Mouse (Mus musculus) intestine, embryonic 14.5 days (tissue): ENCODE measurements around the gene Aff3. TPM values are rescaled to one million over a fixed set of nuclear protein-coding genes. Genes with fewer than 3 reads are reported as not detected.
A peak's percentile ranks its signal among the peaks of the same experiment; 100 is the strongest.

Experiments
- ATAC-seq: fragments of 200-750 bp; cut with Nextera tagmentation; replicated peaks from 2 replicates; pipeline ENCODE4 v1.8.0; 2017; ENCODE audit warnings: low read depth, moderate number of reproducible peaks, moderate TSS enrichment, moderate library complexity; ENCODE audit not compliant: low FRiP score, low TSS enrichment
- DNase-seq: peaks from one replicate; pipeline ENCODE4 v3.0.0-alpha.2; 2018; ENCODE audit warnings: low spot score
- H3K27ac ChIP-seq: fragments of 300-500 bp; sonication (generic); 2 replicates; pipeline ENCODE4 v1.5.1; 2014; ENCODE audit warnings: low read depth, mild to moderate bottlenecking, control low read depth
- H3K27me3 ChIP-seq: fragments of 300-500 bp; sonication (generic); replicated peaks from 2 replicates; pipeline ENCODE4 v1.6.1; 2014; ENCODE audit warnings: low read length, control low read depth; ENCODE audit not compliant: control insufficient read depth, insufficient read depth
- H3K36me3 ChIP-seq: fragments of 300-500 bp; sonication (generic); 2 replicates; pipeline ENCODE4 v1.6.1; 2014; ENCODE audit warnings: low read length, control low read depth; ENCODE audit not compliant: control insufficient read depth, insufficient read depth
- H3K4me1 ChIP-seq: fragments of 300-500 bp; sonication (generic); replicated peaks from 2 replicates; pipeline ENCODE4 v1.6.1; 2014; ENCODE audit warnings: low read length, control low read depth, mixed read lengths; ENCODE audit not compliant: control insufficient read depth, insufficient read depth
- H3K4me2 ChIP-seq: fragments of 300-500 bp; sonication (generic); 2 replicates; pipeline ENCODE4 v1.6.1; 2014; ENCODE audit warnings: low read length
- H3K4me3 ChIP-seq: fragments of 300-500 bp; sonication (generic); 2 replicates; pipeline ENCODE4 v1.5.1; 2014; ENCODE audit warnings: low read depth, low read length, control low read depth, mixed read lengths
- H3K9ac ChIP-seq: fragments of 300-500 bp; sonication (generic); 2 replicates; pipeline ENCODE4 v1.6.1; 2014; ENCODE audit warnings: mild to moderate bottlenecking, low read length
- H3K9me3 ChIP-seq: fragments of 300-500 bp; sonication (generic); 2 replicates; pipeline ENCODE4 v1.6.1; 2016; ENCODE audit warnings: low read length, control low read depth; ENCODE audit not compliant: control insufficient read depth
- WGBS: fragments of 180-500 bp; shearing (Covaris S2); extraction: QIAGEN DNeasy Blood & Tissue Kit; methylation state at CpG from one replicate; pipeline ENCODE4 v1.1.7; 2014; 5-methylcytosine and 5-hydroxymethylcytosine counted together
- polyA plus RNA-seq: library from polyadenylated mRNA; unstranded; fragments of >200 nt; fragmentation: Nextera tagmentation; extraction: Ambion mirVana; gene quantifications from 2 replicates; pipeline ENCODE4 v1.2.1, GENCODE M21; 2014

Gene Aff3
- polyA plus RNA-seq, 1 experiment from 2014 or later: 8.6 TPM

- ATAC-seq (no peak), DNase-seq (no peak)
- H3K4me3 ChIP-seq: no peak overlapping the region
- H3K36me3 ChIP-seq: no peaks in the 10 kb centered on the region
- no peaks in the 10 kb centered on the region for H3K4me1 ChIP-seq
- H3K4me2 ChIP-seq: no peak overlapping the region
- no peak overlapping the region for H3K27ac ChIP-seq
- no peaks in the 10 kb centered on the region for H3K9me3 ChIP-seq
- WGBS: 91% methylated on average over 4 of the region's 4 CpGs
- no peak overlapping the region for H3K9ac ChIP-seq
- no peaks in the 10 kb centered on the region for H3K27me3 ChIP-seq
Measured at GRCm38 (mm10) chr1:38146008-38146407, 518.7 kb downstream of the Aff3 start.

GRCm38 (mm10) chr1:38141371-38141770 lies 523.4 kb downstream of the Aff3 start:
- H3K27me3 ChIP-seq: no peaks in the 10 kb centered on the region
- H3K4me3 ChIP-seq: no peak overlapping the region
- DNase-seq (no peak), ATAC-seq (no peak)
- 85% methylated on average over 1 of the region's 1 CpGs for WGBS
- no peaks in the 10 kb centered on the region for H3K9me3 ChIP-seq
- H3K9ac ChIP-seq: no peak overlapping the region
- H3K4me2 ChIP-seq: no peak overlapping the region
- no peaks in the 10 kb centered on the region for H3K36me3 ChIP-seq
- H3K27ac ChIP-seq: no peak overlapping the region
- no peaks in the 10 kb centered on the region for H3K4me1 ChIP-seq

GRCm38 (mm10) chr1:38140911-38141310 lies 523.8 kb downstream of the Aff3 start:
- ATAC-seq: no peak
- no peak overlapping the region for H3K27ac ChIP-seq
- no peak for DNase-seq
- WGBS: 79% methylated on average over 2 of the region's 2 CpGs
- no peaks in the 10 kb centered on the region for H3K36me3 ChIP-seq
- no peak overlapping the region for H3K9ac ChIP-seq
- no peaks in the 10 kb centered on the region for H3K4me1 ChIP-seq
- no peak overlapping the region for H3K4me2 ChIP-seq
- H3K4me3 ChIP-seq: no peak overlapping the region
- no peaks in the 10 kb centered on the region for H3K27me3 ChIP-seq
- no peaks in the 10 kb centered on the region for H3K9me3 ChIP-seq

- Histone ChIP-seq H3K4me3 (no peak overlapping the region), H3K9ac (no peak overlapping the region), H3K27ac (no peak overlapping the region), H3K4me2 (no peak overlapping the region), H3K9me3 (no peaks in the 10 kb centered on the region), H3K4me1 (no peaks in the 10 kb centered on the region), H3K27me3 (no peaks in the 10 kb centered on the region), H3K36me3 (no peaks in the 10 kb centered on the region)
- 90% methylated on average over 2 of the region's 2 CpGs for WGBS
- DNase-seq (no peak), ATAC-seq (no peak)
Measured at GRCm38 (mm10) chr1:38139396-38139795, 525.4 kb downstream of the Aff3 start.

DNA sequence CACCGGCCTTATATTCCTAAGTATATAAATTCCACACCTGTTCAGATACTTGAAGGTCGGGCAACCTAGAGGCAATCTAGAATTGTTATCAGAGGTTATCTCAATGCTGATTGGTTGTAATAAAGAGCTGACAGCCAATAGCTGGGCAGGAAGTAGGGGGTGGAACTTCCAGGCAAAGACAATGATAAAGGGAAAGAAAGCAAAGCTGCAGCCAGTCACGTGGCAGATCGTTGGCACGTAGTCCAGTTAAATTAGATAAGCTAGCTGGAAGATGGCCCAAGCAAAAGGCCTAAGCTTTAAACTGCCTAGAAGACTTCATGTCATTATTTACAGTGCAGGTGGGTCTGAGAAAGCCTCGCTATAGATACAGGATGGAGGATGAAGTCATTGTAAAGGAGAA lies 531.8 kb downstream of the Aff3 start:
- DNase-seq (no peak), ATAC-seq (no peak)
- WGBS: 58% methylated on average over 6 of the region's 6 CpGs
- Histone ChIP-seq H3K27ac (no peak overlapping the region), H3K4me1 (peaks cover 3% of the 10 kb centered on the region; the same call in 1 of the 2 replicates), H3K4me3 (no peak overlapping the region), H3K27me3 (no peaks in the 10 kb centered on the region), H3K4me2 (no peak overlapping the region), H3K36me3 (no peaks in the 10 kb centered on the region), H3K9ac (no peak overlapping the region), H3K9me3 (no peaks in the 10 kb centered on the region)

DNA sequence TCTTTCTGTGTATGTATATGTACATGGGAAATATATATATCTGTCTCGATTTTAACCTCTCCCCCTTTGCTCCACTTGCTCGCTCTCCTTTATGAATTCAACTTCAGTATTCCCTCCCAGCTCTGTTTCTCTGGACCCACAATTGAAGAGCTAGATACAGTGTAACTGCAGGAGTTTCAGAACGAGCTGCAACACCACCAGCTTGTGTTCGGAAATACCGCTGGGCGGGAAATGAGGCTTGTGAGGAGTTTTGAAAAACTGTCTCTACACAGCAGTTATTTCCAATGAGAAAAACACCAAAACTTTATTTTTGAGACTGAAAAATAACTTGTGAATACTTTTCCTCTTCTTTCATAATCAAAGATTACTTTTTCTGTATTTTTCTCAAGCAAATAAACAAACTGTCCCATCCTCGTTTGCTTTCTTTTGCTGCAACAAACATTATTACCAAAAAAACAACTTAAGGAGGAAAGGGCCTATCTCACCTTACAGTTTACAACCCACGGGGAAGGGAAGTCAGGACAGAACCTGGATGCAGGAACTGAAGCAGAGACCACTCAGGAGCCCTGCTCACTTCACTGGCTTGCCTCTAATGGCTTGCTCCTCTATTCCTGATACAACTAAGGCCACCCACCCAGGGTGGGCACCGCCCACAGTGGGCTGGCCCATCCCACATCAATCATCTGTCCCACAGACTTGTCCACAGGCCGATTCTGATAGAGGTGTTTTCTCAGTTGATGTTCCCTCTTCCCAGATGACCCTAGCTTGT lies 533.9 kb downstream of the Aff3 start:
- no peaks in the 10 kb centered on the region for H3K36me3 ChIP-seq
- no peaks in the 10 kb centered on the region for H3K9me3 ChIP-seq
- peaks cover 11% of the 10 kb centered on the region; the same call in 1 of the 2 replicates for H3K4me1 ChIP-seq
- no peak overlapping the region for H3K27ac ChIP-seq
- DNase-seq (no peak), ATAC-seq (no peak)
- 49% methylated on average over 10 of the region's 10 CpGs for WGBS
- H3K4me3 ChIP-seq: 0 out of 2 replicates have a peak overlapping the region, but pooled peaks have one; percentile 87
- H3K9ac ChIP-seq: no peak overlapping the region
- peak overlapping the region; percentile 91; the same call in 1 of the 2 replicates for H3K4me2 ChIP-seq
- no peaks in the 10 kb centered on the region for H3K27me3 ChIP-seq

GRCm38 (mm10) chr1:38129501-38130267 lies 535.1 kb downstream of the Aff3 start, which contains the start of gene Rev1:
TSS of gene Rev1 (minus strand) at chr1:38129801.
- DNase-seq: peak; percentile 90
- under 1% methylated on average over 88 of the region's 122 CpGs for WGBS
- peak; percentile 94 for ATAC-seq
- Histone ChIP-seq H3K27me3 (no peaks in the 10 kb centered on the region), H3K4me3 (peak within 1 kb of the TSS; percentile 87), H3K27ac (peak within 1 kb of the TSS; percentile 83), H3K4me2 (peak within 1 kb of the TSS; percentile 91), H3K4me1 (peaks cover 11% of the 10 kb centered on the region; the same call in 1 of the 2 replicates), H3K9ac (peak within 1 kb of the TSS; percentile 85), H3K9me3 (no peaks in the 10 kb centered on the region), H3K36me3 (no peaks in the 10 kb centered on the region)

GRCm38 (mm10) chr1:38128919-38129436 lies 535.8 kb downstream of the Aff3 start:
- H3K4me1 ChIP-seq: peaks cover 17% of the 10 kb centered on the region; the same call in 1 of the 2 replicates
- no peaks in the 10 kb centered on the region for H3K9me3 ChIP-seq
- peak overlapping the region; percentile 83 for H3K27ac ChIP-seq
- ATAC-seq: no peak; the same call in 1 of the 2 replicates
- no peaks in the 10 kb centered on the region for H3K36me3 ChIP-seq
- H3K9ac ChIP-seq: peak overlapping the region; percentile 85
- H3K4me3 ChIP-seq: peak overlapping the region; percentile 87
- H3K4me2 ChIP-seq: peak overlapping the region; percentile 91
- H3K27me3 ChIP-seq: no peaks in the 10 kb centered on the region
- peak; percentile 79 for DNase-seq
- WGBS: under 1% methylated on average over 48 of the region's 68 CpGs
